Mouse (Mus musculus) liver, embryonic 15.5 days (tissue): ENCODE data around the gene Slc4a1ap. TPM values are rescaled to one million over a fixed set of nuclear protein-coding genes. Genes with fewer than 3 reads are reported as not detected.

ENCODE experiments used
- ATAC-seq: fragments of 200-750 bp; cut with Nextera tagmentation; 2 replicates; pipeline ENCODE4 v1.8.0; 2017; ENCODE audit warnings: moderate number of reproducible peaks, mild to moderate bottlenecking, moderate library complexity; ENCODE audit not compliant: insufficient read depth
- H3K27ac ChIP-seq: fragments of 300-500 bp; sonication (generic); replicated peaks from 2 replicates; pipeline ENCODE4 v1.5.1; 2015; ENCODE audit warnings: mild to moderate bottlenecking, inconsistent platforms
- H3K27me3 ChIP-seq: fragments of 300-500 bp; sonication (generic); 2 replicates; pipeline ENCODE4 v1.6.1; 2015; ENCODE audit warnings: mild to moderate bottlenecking, inconsistent platforms
- H3K36me3 ChIP-seq: fragments of 300-500 bp; sonication (generic); replicated peaks from 2 replicates; pipeline ENCODE4 v1.6.1; 2015; ENCODE audit warnings: moderate library complexity, mild to moderate bottlenecking, inconsistent platforms
- H3K4me1 ChIP-seq: fragments of 300-500 bp; sonication (generic); replicated peaks from 2 replicates; pipeline ENCODE4 v1.6.1; 2015; ENCODE audit warnings: inconsistent platforms
- H3K4me2 ChIP-seq: fragments of 300-500 bp; sonication (generic); 2 replicates; pipeline ENCODE4 v1.6.1; 2015; ENCODE audit warnings: moderate library complexity, mild to moderate bottlenecking, inconsistent platforms
- H3K4me3 ChIP-seq: fragments of 300-500 bp; sonication (generic); replicated peaks from 2 replicates; pipeline ENCODE4 v1.5.1; 2015; ENCODE audit warnings: mild to moderate bottlenecking, inconsistent platforms
- H3K9ac ChIP-seq: fragments of 300-500 bp; sonication (generic); 2 replicates; pipeline ENCODE4 v1.6.1; 2015; ENCODE audit warnings: moderate library complexity, mild to moderate bottlenecking, inconsistent platforms
- H3K9me3 ChIP-seq: fragments of 300-500 bp; sonication (generic); replicated peaks from 2 replicates; pipeline ENCODE4 v1.6.1; 2016; ENCODE audit warnings: inconsistent platforms
- WGBS: fragments of 180-500 bp; shearing (Covaris S2); methylation state at CpG from one replicate; pipeline ENCODE4 v1.1.7; 2015; ENCODE audit warnings: mixed read lengths; ENCODE audit not compliant: insufficient replicate concordance; 5-methylcytosine and 5-hydroxymethylcytosine counted together
- polyA plus RNA-seq: library from polyadenylated mRNA; unstranded; fragments of >200 nt; fragmentation: Nextera tagmentation; extraction: Ambion mirVana; gene quantifications from 2 replicates; pipeline ENCODE4 v1.2.1, GENCODE M21; 2015

The Slc4a1ap gene
- polyA plus RNA-seq = 9.6 and 11.1 TPM in 2 replicates

GRCm38 (mm10) chr5:31526354-31527116 lies at the start of gene Slc4a1ap:
Gene Slc4a1ap (plus strand): TSS chr5:31526995.
- peaks cover 30% of the 10 kb centered on the region for H3K36me3 ChIP-seq
- H3K4me3 ChIP-seq = peak within 1 kb of the TSS; percentile 92
- no peaks in the 10 kb centered on the region for H3K9me3 ChIP-seq
- peak; percentile 85 for ATAC-seq
- peak within 1 kb of the TSS; percentile 75 for H3K27ac ChIP-seq
- peak within 1 kb of the TSS; percentile 89 for H3K4me2 ChIP-seq
- peaks cover 19% of the 10 kb centered on the region for H3K4me1 ChIP-seq
- no peaks in the 10 kb centered on the region for H3K27me3 ChIP-seq
- under 1% methylated on average over 28 of the region's 28 CpGs for WGBS
- H3K9ac ChIP-seq = peak within 1 kb of the TSS; percentile 82

GRCm38 (mm10) chr5:31480536-31480935 lies 46.3 kb upstream of the Slc4a1ap start:
- no peaks in the 10 kb centered on the region for H3K9me3 ChIP-seq
- no peaks in the 10 kb centered on the region for H3K27me3 ChIP-seq
- no peak overlapping the region for H3K4me2 ChIP-seq
- H3K36me3 ChIP-seq = peaks cover 64% of the 10 kb centered on the region
- H3K9ac ChIP-seq = no peak overlapping the region
- ATAC-seq = no peak
- WGBS = 83% methylated on average over 4 of the region's 4 CpGs
- H3K4me1 ChIP-seq = no peaks in the 10 kb centered on the region
- no peak overlapping the region for H3K4me3 ChIP-seq
- H3K27ac ChIP-seq = no peak overlapping the region

GRCm38 (mm10) chr5:31485440-31485839 lies 41.4 kb upstream of the Slc4a1ap start, which contains the start of gene 4930548H24Rik:
Gene 4930548H24Rik (plus strand): TSS chr5:31485740.
- no peak within 1 kb of the TSS for H3K9ac ChIP-seq
- no peaks in the 10 kb centered on the region for H3K4me1 ChIP-seq
- peaks cover 16% of the 10 kb centered on the region for H3K36me3 ChIP-seq
- H3K9me3 ChIP-seq = no peaks in the 10 kb centered on the region
- no peak within 1 kb of the TSS for H3K27ac ChIP-seq
- H3K4me2 ChIP-seq = no peak within 1 kb of the TSS
- 84% methylated on average over 3 of the region's 3 CpGs for WGBS
- H3K27me3 ChIP-seq = no peaks in the 10 kb centered on the region
- ATAC-seq = no peak
- H3K4me3 ChIP-seq = no peak within 1 kb of the TSS

GRCm38 (mm10) chr5:31487889-31488288 lies 38.9 kb upstream of the Slc4a1ap start:
- H3K4me1 ChIP-seq = no peaks in the 10 kb centered on the region
- H3K27ac ChIP-seq = no peak overlapping the region
- no peaks in the 10 kb centered on the region for H3K36me3 ChIP-seq
- WGBS = 56% methylated on average over 3 of the region's 3 CpGs
- no peak for ATAC-seq
- no peaks in the 10 kb centered on the region for H3K9me3 ChIP-seq
- H3K27me3 ChIP-seq = peaks cover 4% of the 10 kb centered on the region
- no peak overlapping the region for H3K9ac ChIP-seq
- no peak overlapping the region for H3K4me2 ChIP-seq
- H3K4me3 ChIP-seq = no peak overlapping the region

GRCm38 (mm10) chr5:31489116-31489769 lies 37.6 kb upstream of the Slc4a1ap start:
- Histone ChIP-seq H3K4me2 (no peak overlapping the region), H3K9ac (no peak overlapping the region), H3K36me3 (no peaks in the 10 kb centered on the region), H3K27me3 (peaks cover 4% of the 10 kb centered on the region), H3K4me3 (no peak overlapping the region), H3K4me1 (peaks cover 5% of the 10 kb centered on the region), H3K27ac (no peak overlapping the region), H3K9me3 (no peaks in the 10 kb centered on the region)
- no peak for ATAC-seq
- WGBS = 49% methylated on average over 7 of the region's 7 CpGs

- Histone ChIP-seq H3K27me3 (peaks cover 4% of the 10 kb centered on the region), H3K4me2 (no peak overlapping the region), H3K9me3 (no peaks in the 10 kb centered on the region), H3K27ac (no peak overlapping the region), H3K4me3 (no peak overlapping the region), H3K4me1 (peaks cover 18% of the 10 kb centered on the region), H3K36me3 (peaks cover 7% of the 10 kb centered on the region), H3K9ac (no peak overlapping the region)
- WGBS = 49% methylated on average over 1 of the region's 1 CpGs
- no peak for ATAC-seq
Measured at GRCm38 (mm10) chr5:31492031-31492430, 34.8 kb upstream of the Slc4a1ap start.

GRCm38 (mm10) chr5:31494513-31495297 lies 32.1 kb upstream of the Slc4a1ap start, which contains the start of gene Gpn1:
Gene Gpn1 (plus strand): TSS chr5:31494741.
- H3K36me3 ChIP-seq = peaks cover 32% of the 10 kb centered on the region
- peaks cover 4% of the 10 kb centered on the region for H3K27me3 ChIP-seq
- ATAC-seq = peak; percentile 99
- peak within 1 kb of the TSS; percentile 92 for H3K4me2 ChIP-seq
- peaks cover 18% of the 10 kb centered on the region for H3K4me1 ChIP-seq
- under 1% methylated on average over 49 of the region's 49 CpGs for WGBS
- no peak within 1 kb of the TSS for H3K27ac ChIP-seq
- no peaks in the 10 kb centered on the region for H3K9me3 ChIP-seq
- peak within 1 kb of the TSS; percentile 65 for H3K9ac ChIP-seq
- H3K4me3 ChIP-seq = peak within 1 kb of the TSS; percentile 84

- H3K36me3 ChIP-seq = peaks cover 69% of the 10 kb centered on the region
- no peaks in the 10 kb centered on the region for H3K4me1 ChIP-seq
- no peaks in the 10 kb centered on the region for H3K27me3 ChIP-seq
- no peak overlapping the region for H3K9ac ChIP-seq
- H3K4me3 ChIP-seq = no peak overlapping the region
- 77% methylated on average over 10 of the region's 10 CpGs for WGBS
- H3K27ac ChIP-seq = no peak overlapping the region
- no peak for ATAC-seq
- no peaks in the 10 kb centered on the region for H3K9me3 ChIP-seq
- no peak overlapping the region for H3K4me2 ChIP-seq
Measured at GRCm38 (mm10) chr5:31504843-31505242, 22.0 kb upstream of the Slc4a1ap start.

GRCm38 (mm10) chr5:31512481-31512880 lies 14.3 kb upstream of the Slc4a1ap start:
- no peak for ATAC-seq
- H3K4me1 ChIP-seq = no peaks in the 10 kb centered on the region
- H3K27me3 ChIP-seq = no peaks in the 10 kb centered on the region
- H3K9me3 ChIP-seq = no peaks in the 10 kb centered on the region
- H3K27ac ChIP-seq = 0 out of 2 replicates have a peak overlapping the region, but pooled peaks have one; percentile 4
- no peak overlapping the region for H3K4me2 ChIP-seq
- no peak overlapping the region for H3K4me3 ChIP-seq
- 30% methylated on average over 1 of the region's 1 CpGs for whole genome bisulfite sequencing
- H3K9ac ChIP-seq = no peak overlapping the region
- H3K36me3 ChIP-seq = peaks cover 73% of the 10 kb centered on the region

- WGBS = 72% methylated on average over 6 of the region's 6 CpGs
- Histone ChIP-seq H3K9ac (no peak overlapping the region), H3K4me1 (peaks cover 3% of the 10 kb centered on the region), H3K27me3 (no peaks in the 10 kb centered on the region), H3K4me2 (no peak overlapping the region), H3K4me3 (no peak overlapping the region), H3K27ac (no peak overlapping the region), H3K36me3 (peaks cover 62% of the 10 kb centered on the region), H3K9me3 (no peaks in the 10 kb centered on the region)
- ATAC-seq = no peak
Measured at GRCm38 (mm10) chr5:31520556-31520955, 6.2 kb upstream of the Slc4a1ap start.
